Mouse (Mus musculus) gastrocnemius, adult 8-10 months (tissue): ENCODE data around the gene Ap1g1. TPM values are rescaled to one million over a fixed set of nuclear protein-coding genes. Genes with fewer than 3 reads are reported as not detected.
"Not testable (repeated sequence)": the region's sequence is repeated elsewhere in the genome, so short reads cannot be mapped to it uniquely, and the experiment has no call there.

Source experiments
- DNase-seq, 2 experiments: peaks; one replicate each; pipeline ENCODE4 v3.0.0; 2022; ENCODE audit warnings: low spot score in 2 of 2
- total RNA-seq, 4 experiments: library from RNA; stranded (reverse); gene quantifications; 2 replicates each; pipeline ENCODE4 v1.2.4; 2022

Gene Ap1g1
- total RNA-seq, 4 experiments from 2014 or later = 28.2 to 36.4 (median 30.6) TPM

GRCm38 (mm10) chr8:109865536-109865935, 87.2 kb downstream of the Ap1g1 start:
- DNase-seq = no peak

DNA sequence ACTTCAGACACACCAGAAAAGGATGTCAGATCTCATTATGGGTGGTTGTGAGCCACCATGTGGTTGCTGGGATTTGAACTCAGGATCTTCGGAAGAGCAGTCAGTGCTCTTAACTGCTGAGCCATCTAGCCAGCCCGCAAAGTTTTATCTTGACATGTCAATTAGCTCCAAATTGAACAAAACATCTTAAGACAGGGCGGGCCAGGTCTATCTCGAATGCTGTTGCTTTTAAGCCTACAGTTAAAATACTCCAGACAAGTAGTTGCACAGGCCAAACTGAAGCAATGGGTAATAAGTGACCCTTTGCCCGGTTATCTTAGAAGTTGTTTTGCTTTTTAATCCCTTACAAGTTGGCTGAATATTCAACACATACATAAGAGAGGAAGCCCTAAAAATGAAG, 88.3 kb downstream of the Ap1g1 start:
- DNase-seq = no peak

GRCm38 (mm10) chr8:109868003-109868679, 89.8 kb downstream of the Ap1g1 start, which contains the start of gene Phlpp2:
Gene Phlpp2, plus strand, starts transcription at chr8:109868542.
- peak; percentile 89 to 91 for DNase-seq

- DNase-seq = no peak
Observed at GRCm38 (mm10) chr8:109868680-109869361, 90.5 kb downstream of the Ap1g1 start.

DNA sequence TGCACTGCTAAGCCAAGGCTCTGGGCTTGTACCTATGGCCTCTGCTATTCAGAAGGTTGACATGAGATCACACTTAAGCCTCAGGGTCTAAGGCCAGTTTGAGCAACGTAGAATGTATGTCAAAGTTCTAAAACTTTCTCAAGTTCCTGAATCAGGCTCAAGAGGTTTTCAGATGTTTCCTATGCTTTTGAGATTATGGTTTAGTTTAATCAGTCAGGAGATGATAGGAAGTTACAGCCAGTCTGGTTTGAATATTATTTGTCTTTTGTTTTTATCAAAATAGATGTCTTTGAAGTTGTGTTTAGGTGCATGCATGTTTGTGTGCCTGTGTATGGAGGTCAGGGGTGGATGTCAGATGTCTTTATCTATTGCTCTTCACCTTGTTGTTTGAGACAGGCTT, 92.7 kb downstream of the Ap1g1 start:
- no peak for DNase-seq

GRCm38 (mm10) chr8:109873800-109874199, 95.4 kb downstream of the Ap1g1 start:
- not testable (repeated sequence) for DNase-seq

- no peak for DNase-seq
Observed at GRCm38 (mm10) chr8:109880012-109880662, 101.8 kb downstream of the Ap1g1 start.

DNA sequence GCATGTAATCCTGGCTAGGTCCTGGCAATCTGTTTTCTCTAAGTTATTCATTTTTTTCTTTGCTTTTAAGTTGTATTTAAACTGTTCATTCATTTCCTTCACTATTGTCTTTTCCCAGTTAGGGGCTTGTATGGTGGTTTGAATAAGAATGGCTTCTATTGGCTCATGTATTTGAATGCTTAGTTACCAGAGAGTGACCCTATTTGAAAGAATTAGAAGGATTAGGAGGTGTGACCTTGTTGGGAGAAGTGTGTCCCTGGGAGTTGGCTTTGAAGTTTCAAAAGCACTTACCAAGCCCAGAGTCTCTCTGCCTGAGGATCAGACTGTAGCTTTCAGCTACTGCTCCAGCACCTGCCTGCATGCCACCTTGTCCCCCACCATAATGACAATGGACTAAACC, 106.9 kb downstream of the Ap1g1 start:
- no peak for DNase-seq

- DNase-seq = no peak
Observed at GRCm38 (mm10) chr8:109889211-109889610, 110.9 kb downstream of the Ap1g1 start.

- no peak for DNase-seq
Observed at GRCm38 (mm10) chr8:109890794-109891585, 112.6 kb downstream of the Ap1g1 start.

DNA sequence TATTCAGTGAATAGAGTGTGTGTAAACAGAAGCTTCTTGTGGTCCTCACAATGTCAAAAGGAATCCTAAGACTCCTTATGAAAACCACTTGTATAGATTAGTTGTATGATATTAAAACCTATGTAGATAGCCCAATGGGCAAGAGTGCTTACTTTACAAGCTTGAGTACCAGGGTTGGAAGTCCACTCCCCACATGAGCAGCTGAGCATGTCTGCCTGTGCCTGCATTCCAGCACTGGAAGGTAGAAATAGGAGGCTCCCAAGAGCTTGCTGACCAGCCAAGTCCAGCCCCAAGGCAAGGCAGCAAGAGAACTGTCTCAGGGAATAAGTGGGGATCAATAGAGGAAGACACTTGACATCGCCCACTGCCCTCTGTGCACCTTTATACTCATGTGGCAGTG, 116.3 kb downstream of the Ap1g1 start:
- DNase-seq = no peak

DNA sequence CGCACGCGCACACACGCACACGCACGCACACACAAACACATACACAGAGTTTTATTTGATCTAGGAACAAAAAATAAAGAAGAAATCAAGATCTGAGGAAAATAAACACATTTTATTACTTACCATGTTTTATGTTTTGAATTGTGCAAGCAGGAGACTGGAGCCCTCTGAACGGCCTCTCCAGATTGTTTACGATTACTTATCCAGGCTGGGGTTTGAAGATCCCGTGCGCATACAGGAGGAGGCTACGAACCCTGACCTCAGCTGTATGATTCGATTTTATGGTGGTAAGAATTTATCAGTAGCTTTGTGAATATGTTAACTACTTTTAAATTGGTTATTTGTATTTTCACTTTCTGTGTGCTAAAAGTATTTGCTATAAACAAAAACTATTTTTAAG, 117.0 kb downstream of the Ap1g1 start:
- DNase-seq = no peak

DNA sequence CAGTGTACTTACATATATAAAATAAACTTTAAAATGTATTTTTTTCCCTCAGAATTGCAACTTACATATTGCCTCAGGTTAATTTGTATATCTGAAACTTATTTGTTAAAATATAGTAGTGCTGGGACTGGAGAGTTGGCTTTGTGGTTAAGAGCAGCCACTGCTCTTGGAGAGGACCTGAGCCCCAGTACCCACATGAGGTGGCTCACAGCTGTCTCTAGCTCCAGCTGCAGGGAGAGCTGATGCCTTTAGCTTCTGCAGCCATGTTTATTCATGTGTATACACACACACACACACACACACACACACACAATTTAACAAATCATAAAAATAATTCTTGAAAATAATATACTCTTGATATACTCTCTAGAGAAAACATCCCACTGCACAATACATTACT, 124.0 kb downstream of the Ap1g1 start:
- DNase-seq = no peak

DNA sequence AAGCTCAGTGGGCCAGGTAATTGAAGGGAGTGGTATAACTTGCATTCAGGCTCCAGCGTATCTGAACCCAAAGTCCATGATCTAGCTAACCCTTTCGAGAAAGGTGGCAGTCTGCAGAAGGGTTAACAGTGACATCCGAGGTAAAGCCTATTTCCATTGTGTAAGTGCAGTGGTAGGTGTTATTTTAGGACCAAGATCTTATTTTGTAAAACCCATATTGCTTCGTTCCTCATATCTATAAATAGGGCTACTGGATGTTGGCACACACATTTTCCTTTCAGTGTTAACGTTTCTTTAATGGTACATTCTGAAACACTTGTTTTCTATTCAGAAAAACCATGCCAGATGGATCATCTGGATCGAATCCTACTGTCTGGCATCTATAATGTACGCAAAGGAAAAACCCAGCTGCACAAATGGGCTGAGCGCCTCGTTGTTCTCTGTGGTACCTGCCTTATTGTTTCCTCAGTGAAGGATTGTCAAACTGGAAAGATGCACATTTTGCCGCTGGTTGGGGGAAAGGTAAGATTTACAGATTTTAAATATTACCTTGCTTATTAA, 125.6 kb downstream of the Ap1g1 start:
- DNase-seq = no peak

GRCm38 (mm10) chr8:109904928-109905668, 126.7 kb downstream of the Ap1g1 start:
- DNase-seq = no peak

- DNase-seq = no peak
Observed at GRCm38 (mm10) chr8:109906907-109907306, 128.6 kb downstream of the Ap1g1 start.

- DNase-seq = no peak
Observed at GRCm38 (mm10) chr8:109907376-109907775, 129.0 kb downstream of the Ap1g1 start.
